Mouse (Mus musculus): ENCODE results near the gene Pfkl. TPM values are rescaled to one million over a fixed set of nuclear protein-coding genes. Genes with fewer than 3 reads are reported as not detected.
"Not testable (repeated sequence)": the region's sequence is repeated elsewhere in the genome, so short reads cannot be mapped to it uniquely, and the experiment has no call there.

The Pfkl gene
- polyA plus RNA-seq, 1 experiment from 2014 or later, result 242 TPM

DNA sequence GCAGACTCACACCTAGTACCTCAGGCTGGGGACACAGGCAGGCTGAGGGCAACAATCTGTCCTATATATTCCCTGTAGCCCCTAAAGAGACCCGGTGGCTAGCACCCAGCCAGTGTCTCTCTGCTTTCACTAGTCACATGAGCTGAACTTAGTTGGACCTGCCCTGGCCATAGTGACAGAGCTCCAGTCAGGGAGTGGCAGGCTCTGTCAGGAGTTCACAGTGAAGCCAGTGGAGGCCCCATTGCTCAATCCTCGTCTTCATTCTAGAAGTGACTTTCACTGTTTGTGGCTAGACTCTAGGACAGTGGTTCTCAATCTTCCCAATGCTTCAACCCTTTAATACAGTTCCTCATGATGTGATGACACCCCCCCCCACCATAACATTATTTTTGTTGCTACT is 22.1 kb upstream of the Pfkl start:
- WGBS, result 93% methylated on average over 2 of the region's 2 CpGs
- DNase-seq (ENCODE audit: low spot score), result no peak
- H3K27me3 ChIP-seq (ENCODE audit: low read depth, poor library complexity, severe bottlenecking), result no peaks in the 10 kb centered on the region
- no peaks in the 10 kb centered on the region for H3K4me1 ChIP-seq
- no peaks in the 10 kb centered on the region for H3K36me3 ChIP-seq
- H3K4me3 ChIP-seq, result no peak overlapping the region
- no peaks in the 10 kb centered on the region for H3K9me3 ChIP-seq (replicated peaks)
- no peak overlapping the region for H3K27ac ChIP-seq (replicated peaks)

DNA sequence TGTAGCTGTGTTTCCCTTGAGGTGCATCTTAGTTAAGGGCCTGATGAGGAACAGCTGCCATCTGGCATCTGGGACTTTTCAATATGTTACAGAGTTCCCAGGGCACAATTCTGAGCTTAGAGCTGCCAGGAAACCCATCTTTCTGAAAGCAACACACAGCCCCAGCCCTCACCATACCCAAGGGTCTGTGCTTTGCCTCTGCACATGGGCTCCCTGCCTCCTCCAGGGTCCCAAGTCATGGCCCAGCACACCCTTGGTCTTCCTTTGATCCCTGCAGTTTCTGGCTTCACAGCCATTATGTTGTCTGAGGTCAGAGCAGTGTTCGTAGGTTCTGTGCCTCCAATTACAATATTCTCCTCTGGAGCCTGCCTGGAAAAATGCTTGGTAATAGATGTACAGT is 19.2 kb upstream of the Pfkl start:
- Histone ChIP-seq H3K4me3 (no peak overlapping the region), H3K9me3 (replicated peaks) (no peaks in the 10 kb centered on the region), H3K27ac (replicated peaks) (no peak overlapping the region), H3K4me1 (no peaks in the 10 kb centered on the region), H3K36me3 (no peaks in the 10 kb centered on the region), H3K27me3 (ENCODE audit: low read depth, poor library complexity, severe bottlenecking) (no peaks in the 10 kb centered on the region)
- WGBS, result 85% methylated on average over 1 of the region's 1 CpGs
- DNase-seq (ENCODE audit: low spot score), result no peak

GRCm38 (mm10) chr10:78028129-78028528 is 18.2 kb upstream of the Pfkl start:
- WGBS, result 7% methylated on average over 5 of the region's 5 CpGs

GRCm38 (mm10) chr10:78025453-78025852 is 15.6 kb upstream of the Pfkl start:
- not testable (repeated sequence) for H3K27ac ChIP-seq (replicated peaks); DNase-seq (ENCODE audit: low spot score); H3K4me1 ChIP-seq; H3K27me3 ChIP-seq (ENCODE audit: low read depth, poor library complexity, severe bottlenecking); H3K36me3 ChIP-seq; H3K9me3 ChIP-seq (replicated peaks); H3K4me3 ChIP-seq
- WGBS, result 78% methylated on average over 6 of the region's 8 CpGs

More at GRCm38 (mm10) chr10:78028129-78028528, 18.2 kb upstream of the Pfkl start:
- no peak overlapping the region for H3K4me3 ChIP-seq
- no peaks in the 10 kb centered on the region for H3K27me3 ChIP-seq (ENCODE audit: low read depth, poor library complexity, severe bottlenecking)
- peak; percentile 77 for DNase-seq (ENCODE audit: low spot score)
- no peaks in the 10 kb centered on the region for H3K9me3 ChIP-seq (replicated peaks)
- no peaks in the 10 kb centered on the region for H3K36me3 ChIP-seq
- no peak overlapping the region for H3K27ac ChIP-seq (replicated peaks)
- H3K4me1 ChIP-seq, result no peaks in the 10 kb centered on the region

DNA sequence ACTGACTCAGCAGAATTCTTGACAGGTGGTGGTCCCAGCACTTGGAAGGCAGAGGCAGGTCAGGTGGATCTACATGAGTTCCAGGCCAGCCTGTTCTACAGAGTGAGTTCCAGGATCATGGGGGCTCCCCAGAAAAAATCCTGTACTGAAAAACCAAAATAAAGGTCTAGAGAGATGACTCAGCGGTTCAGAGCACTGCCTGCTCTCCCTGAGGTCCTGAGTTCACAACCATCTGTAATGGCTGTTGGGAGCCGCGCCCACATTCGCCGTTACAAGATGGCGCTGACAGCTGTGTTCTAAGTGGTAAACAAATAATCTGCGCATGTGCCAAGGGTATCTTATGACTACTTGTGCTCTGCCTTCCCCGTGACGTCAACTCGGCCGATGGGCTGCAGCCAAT is 10.1 kb upstream of the Pfkl start:
- 100% methylated on average over 7 of the region's 11 CpGs for WGBS
- not testable (repeated sequence) for H3K27ac ChIP-seq (replicated peaks); DNase-seq (ENCODE audit: low spot score)

DNA sequence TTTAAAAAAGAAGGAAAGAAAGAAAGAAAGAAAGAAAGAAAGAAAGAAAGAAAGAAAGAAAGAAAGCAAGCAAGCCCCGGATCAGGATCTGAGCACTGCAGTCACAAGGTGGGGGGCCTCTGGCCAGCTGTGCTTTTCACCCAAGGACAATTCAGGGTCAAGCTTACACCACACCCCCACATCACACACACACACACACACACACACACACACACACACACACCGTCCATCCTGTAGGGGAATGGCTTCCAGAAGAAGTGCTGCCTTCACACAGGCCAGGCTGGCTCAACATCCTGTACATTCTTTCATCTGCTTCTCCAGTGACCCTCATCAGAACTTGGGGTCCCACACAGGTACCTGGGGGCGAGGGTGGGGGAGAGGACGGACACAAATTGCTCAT is 9.4 kb upstream of the Pfkl start:
- Histone ChIP-seq H3K4me3 (peak overlapping the region; percentile 46), H3K36me3 (no peaks in the 10 kb centered on the region), H3K9me3 (replicated peaks) (no peaks in the 10 kb centered on the region; the same call in 1 of the 2 replicates), H3K27ac (replicated peaks) (no peak overlapping the region), H3K4me1 (peaks cover 3% of the 10 kb centered on the region), H3K27me3 (ENCODE audit: low read depth, poor library complexity, severe bottlenecking) (no peaks in the 10 kb centered on the region)
- no peak for DNase-seq (ENCODE audit: low spot score)
- 87% methylated on average over 4 of the region's 4 CpGs for WGBS

More for the DNA sequence above, 10.1 kb upstream of the Pfkl start:
- H3K9me3 ChIP-seq (replicated peaks); H3K4me1 ChIP-seq; H3K36me3 ChIP-seq; H3K27me3 ChIP-seq (ENCODE audit: low read depth, poor library complexity, severe bottlenecking); H3K4me3 ChIP-seq: not testable (repeated sequence)

DNA sequence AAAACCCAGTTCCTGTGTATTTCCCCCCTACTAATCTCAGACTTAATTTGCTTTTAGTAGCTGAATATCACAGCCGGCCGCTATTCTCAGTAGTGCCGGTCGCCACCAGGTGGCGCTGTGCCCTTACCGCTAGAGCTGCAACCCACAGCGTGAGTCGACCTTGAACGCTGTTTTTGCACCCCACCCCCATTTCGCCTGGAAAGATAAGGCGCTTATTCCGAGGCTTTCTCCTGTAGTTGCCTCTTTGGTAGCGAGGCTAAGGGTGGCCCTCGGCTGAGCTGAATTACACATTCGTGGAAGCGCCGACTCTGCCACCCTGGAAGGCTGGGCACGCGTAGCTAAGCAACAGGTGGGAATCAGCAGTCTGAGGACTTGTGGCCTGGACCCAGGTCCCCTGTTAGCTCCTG is 8.9 kb upstream of the Pfkl start:
- no peaks in the 10 kb centered on the region; the same call in 1 of the 2 replicates for H3K9me3 ChIP-seq (replicated peaks)
- 20% methylated on average over 19 of the region's 19 CpGs for WGBS
- no peaks in the 10 kb centered on the region for H3K36me3 ChIP-seq
- H3K27me3 ChIP-seq (ENCODE audit: low read depth, poor library complexity, severe bottlenecking), result no peaks in the 10 kb centered on the region
- peak; percentile 82 for DNase-seq (ENCODE audit: low spot score)
- H3K27ac ChIP-seq (replicated peaks), result peak overlapping the region; percentile 42; the same call in 1 of the 2 replicates
- peak overlapping the region; percentile 46 for H3K4me3 ChIP-seq
- peaks cover 3% of the 10 kb centered on the region for H3K4me1 ChIP-seq

DNA sequence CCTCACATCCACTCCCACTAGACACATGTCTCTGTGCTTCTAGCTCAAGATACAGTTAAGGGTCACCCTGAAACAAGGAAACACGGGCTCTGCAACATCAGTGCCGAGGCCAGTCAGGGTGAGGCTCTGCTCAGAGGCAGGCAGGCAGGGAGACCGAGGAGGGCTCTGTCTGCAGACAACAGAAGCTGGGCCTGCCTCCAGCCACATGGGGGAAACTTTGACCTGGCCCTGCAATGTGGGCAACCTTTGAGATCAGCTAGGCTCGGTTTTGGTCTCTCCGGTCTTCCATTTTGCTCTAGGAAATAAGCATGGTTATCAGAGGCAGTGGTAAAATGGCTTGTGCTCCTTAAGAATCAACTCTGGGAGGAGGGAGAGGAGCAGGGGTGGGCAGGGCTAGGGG is 6.5 kb upstream of the Pfkl start:
- no peak for DNase-seq (ENCODE audit: low spot score)
- no peaks in the 10 kb centered on the region for H3K27me3 ChIP-seq (ENCODE audit: low read depth, poor library complexity, severe bottlenecking)
- no peaks in the 10 kb centered on the region; the same call in 1 of the 2 replicates for H3K9me3 ChIP-seq (replicated peaks)
- H3K4me3 ChIP-seq, result no peak overlapping the region
- no peaks in the 10 kb centered on the region for H3K36me3 ChIP-seq
- WGBS, result 53% methylated on average over 5 of the region's 5 CpGs
- H3K27ac ChIP-seq (replicated peaks), result no peak overlapping the region
- H3K4me1 ChIP-seq, result peaks cover 3% of the 10 kb centered on the region

DNA sequence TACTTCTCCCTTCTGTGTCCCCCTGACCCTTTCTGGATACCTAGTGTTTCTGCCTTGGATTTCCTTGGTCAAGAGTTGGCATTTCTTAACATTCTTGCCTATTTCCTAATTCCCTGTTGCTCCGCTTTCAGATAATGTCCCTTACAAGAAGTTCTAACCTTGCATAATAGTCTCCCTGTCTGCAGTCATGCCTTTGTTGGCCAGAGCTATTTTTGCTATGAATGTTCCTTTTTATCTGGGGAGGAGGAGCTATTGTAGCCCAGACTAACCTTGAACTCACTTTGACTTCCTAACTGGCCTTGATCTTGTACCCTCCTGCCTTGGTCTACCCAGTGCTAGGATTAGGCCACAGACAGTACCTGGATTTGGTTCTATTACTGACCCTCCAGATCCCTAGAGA is 5.6 kb upstream of the Pfkl start:
- H3K27ac ChIP-seq (replicated peaks), result no peak overlapping the region
- no peak for DNase-seq (ENCODE audit: low spot score)
- no peaks in the 10 kb centered on the region; the same call in 1 of the 2 replicates for H3K9me3 ChIP-seq (replicated peaks)
- no peaks in the 10 kb centered on the region for H3K36me3 ChIP-seq
- no peak overlapping the region for H3K4me3 ChIP-seq
- peaks cover 6% of the 10 kb centered on the region; the same call in 1 of the 2 replicates for H3K27me3 ChIP-seq (ENCODE audit: low read depth, poor library complexity, severe bottlenecking)
- peaks cover 4% of the 10 kb centered on the region for H3K4me1 ChIP-seq
- 100% methylated on average over 1 of the region's 1 CpGs for WGBS

GRCm38 (mm10) chr10:78012661-78013495 is 3.0 kb upstream of the Pfkl start:
- H3K36me3 ChIP-seq, result no peaks in the 10 kb centered on the region
- DNase-seq (ENCODE audit: low spot score), result no peak
- H3K27ac ChIP-seq (replicated peaks), result no peak overlapping the region
- peaks cover 19% of the 10 kb centered on the region for H3K4me1 ChIP-seq
- 95% methylated on average over 18 of the region's 18 CpGs for WGBS
- no peaks in the 10 kb centered on the region; the same call in 1 of the 2 replicates for H3K9me3 ChIP-seq (replicated peaks)
- H3K4me3 ChIP-seq, result no peak overlapping the region
- peaks cover 8% of the 10 kb centered on the region; the same call in 1 of the 2 replicates for H3K27me3 ChIP-seq (ENCODE audit: low read depth, poor library complexity, severe bottlenecking)

GRCm38 (mm10) chr10:78011116-78011515 is 1.2 kb upstream of the Pfkl start:
- not testable (repeated sequence) for H3K36me3 ChIP-seq; H3K27me3 ChIP-seq (ENCODE audit: low read depth, poor library complexity, severe bottlenecking); H3K9me3 ChIP-seq (replicated peaks); DNase-seq (ENCODE audit: low spot score); H3K4me3 ChIP-seq; H3K27ac ChIP-seq (replicated peaks)
- WGBS, result 92% methylated on average over 5 of the region's 5 CpGs
- peaks cover 37% of the 10 kb centered on the region for H3K4me1 ChIP-seq

DNA sequence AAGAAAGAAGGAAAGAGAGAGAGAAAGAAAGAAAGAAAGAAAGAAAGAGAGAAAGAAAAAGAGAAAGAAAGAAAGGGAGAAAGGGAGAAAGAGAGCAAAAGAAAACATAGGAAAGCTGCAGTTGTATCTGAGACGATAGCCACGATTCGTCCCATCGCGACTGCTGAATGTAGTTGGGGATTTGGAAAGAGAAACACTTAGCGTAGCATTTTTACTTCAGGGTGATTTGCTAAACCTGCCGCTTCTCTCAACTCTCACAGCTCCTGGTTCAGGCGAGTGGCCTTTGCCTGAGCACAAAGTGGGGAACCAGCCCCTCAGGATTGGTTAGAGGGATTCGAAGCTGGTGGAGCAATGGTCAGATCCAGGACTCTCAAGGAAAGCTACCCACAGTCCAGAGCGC is 452 bp upstream of the Pfkl start:
- Histone ChIP-seq H3K4me1 (peaks cover 44% of the 10 kb centered on the region), H3K27me3 (ENCODE audit: low read depth, poor library complexity, severe bottlenecking) (peaks cover 8% of the 10 kb centered on the region; the same call in 1 of the 2 replicates), H3K4me3 (peak overlapping the region; percentile 83), H3K36me3 (peaks cover 17% of the 10 kb centered on the region), H3K9me3 (replicated peaks) (no peaks in the 10 kb centered on the region; the same call in 1 of the 2 replicates), H3K27ac (replicated peaks) (peak overlapping the region; percentile 98; the same call in 1 of the 2 replicates)
- no peak for DNase-seq (ENCODE audit: low spot score)
- 25% methylated on average over 10 of the region's 10 CpGs for WGBS

Measured in midbrain, embryonic 10.5 days (tissue).